Comparison of ENCODE assay signal across 13 mouse cellular contexts in the genomic region with DNA sequence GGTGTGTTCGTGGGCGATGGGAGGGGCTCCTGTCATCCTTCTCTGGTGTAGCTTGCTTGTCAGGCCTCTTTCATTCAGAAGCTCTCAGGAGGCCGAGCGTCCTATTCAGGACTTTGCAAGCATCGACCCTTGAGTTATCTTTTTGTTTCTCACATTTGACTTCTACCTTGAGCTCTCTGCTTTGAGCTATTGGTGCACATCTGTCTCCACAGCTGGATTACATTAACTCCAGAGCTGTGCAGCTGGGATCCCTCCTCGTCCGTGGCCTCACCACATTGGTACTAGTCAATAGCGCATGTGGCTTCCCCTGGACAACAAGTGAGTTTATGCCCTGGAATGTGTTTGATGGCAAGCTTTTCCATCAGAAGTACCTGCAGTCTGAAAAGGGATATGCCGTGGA.
"Had no signal": no experiment of that assay in that cellular context is flagged by ENCODE, and none has a peak within 500 bp of the region (broad histone marks: within the 10 kb centered on the region; RNA-seq: fewer than 3 reads in every experiment).

No protein-coding gene starts in this region.

- H3K27me3 ChIP-seq: midbrain, embryonic 12.5 days; neural tube, embryonic 13.5 days; stomach, embryonic 15.5 days had no signal

- H3K4me2 ChIP-seq: lung, embryonic 14.5 days; midbrain, embryonic 12.5 days; neural tube, embryonic 13.5 days; stomach, embryonic 15.5 days had no signal

- H3K4me1 ChIP-seq: midbrain, embryonic 12.5 days; neural tube, embryonic 13.5 days; stomach, embryonic 15.5 days had no signal

- ATAC-seq: midbrain, embryonic 16.5 days had no signal

- H3K4me3 ChIP-seq: midbrain, embryonic 12.5 days; myocyte; neural tube, embryonic 13.5 days; stomach, embryonic 15.5 days had no signal

- H3K27ac ChIP-seq: midbrain, embryonic 12.5 days; neural tube, embryonic 13.5 days; stomach, embryonic 15.5 days; stomach, postnatal 0 days had no signal

- H3K9ac ChIP-seq: lung, embryonic 14.5 days; midbrain, embryonic 12.5 days; neural tube, embryonic 13.5 days; stomach, embryonic 15.5 days had no signal

- H3K9me3 ChIP-seq: midbrain, embryonic 12.5 days; neural tube, embryonic 13.5 days; stomach, embryonic 15.5 days had no signal

- DNase-seq: lung, postnatal 4 days; midbrain, embryonic 14.5 days; right cerebral cortex, postnatal 14 days; thymus, adult 2 months; thymus, postnatal 14 days; thymus, postnatal 36 days had no signal
